Mouse (Mus musculus): ENCODE results near the gene Rpn1. TPM values are rescaled to one million over a fixed set of nuclear protein-coding genes. Genes with fewer than 3 reads are reported as not detected.

The Rpn1 gene
- polyA plus RNA-seq, 1 experiment from 2014 or later = 427 TPM

GRCm38 (mm10) chr6:88068739-88069138 is 15.5 kb upstream of the Rpn1 start:
- H3K9me3 ChIP-seq = no peaks in the 10 kb centered on the region
- H3K27ac ChIP-seq = no peak overlapping the region
- no peak overlapping the region for H3K9ac ChIP-seq
- ATAC-seq (ENCODE audit: low FRiP score, low read depth) = no peak
- no peaks in the 10 kb centered on the region for H3K36me3 ChIP-seq
- no peak overlapping the region for H3K4me3 ChIP-seq
- WGBS = 75% methylated on average over 1 of the region's 1 CpGs
- no peak overlapping the region for H3K4me2 ChIP-seq (replicated peaks)
- H3K27me3 ChIP-seq = no peaks in the 10 kb centered on the region
- no peaks in the 10 kb centered on the region for H3K4me1 ChIP-seq

GRCm38 (mm10) chr6:88070468-88070867 is 13.8 kb upstream of the Rpn1 start:
- Histone ChIP-seq H3K4me1 (no peaks in the 10 kb centered on the region), H3K4me3 (no peak overlapping the region), H3K9me3 (no peaks in the 10 kb centered on the region), H3K27me3 (no peaks in the 10 kb centered on the region), H3K27ac (no peak overlapping the region), H3K4me2 (replicated peaks) (no peak overlapping the region), H3K9ac (no peak overlapping the region), H3K36me3 (no peaks in the 10 kb centered on the region)
- 75% methylated on average over 6 of the region's 6 CpGs for WGBS
- no peak for ATAC-seq (ENCODE audit: low FRiP score, low read depth)

- H3K9me3 ChIP-seq = no peaks in the 10 kb centered on the region
- H3K9ac ChIP-seq = no peak overlapping the region
- no peaks in the 10 kb centered on the region for H3K36me3 ChIP-seq
- no peak overlapping the region for H3K4me2 ChIP-seq (replicated peaks)
- H3K4me1 ChIP-seq = no peaks in the 10 kb centered on the region
- 60% methylated on average over 5 of the region's 5 CpGs for WGBS
- H3K27ac ChIP-seq = no peak overlapping the region
- no peaks in the 10 kb centered on the region for H3K27me3 ChIP-seq
- no peak for ATAC-seq (ENCODE audit: low FRiP score, low read depth)
- no peak overlapping the region for H3K4me3 ChIP-seq
These were observed 13.1 kb upstream of the Rpn1 start for GRCm38 (mm10) chr6:88071216-88071615.

GRCm38 (mm10) chr6:88074752-88075554 is 9.3 kb upstream of the Rpn1 start:
- Histone ChIP-seq H3K4me1 (no peaks in the 10 kb centered on the region), H3K4me2 (replicated peaks) (peak overlapping the region; percentile 71), H3K9ac (peak overlapping the region; percentile 68), H3K27me3 (peaks cover 15% of the 10 kb centered on the region; the same call in 1 of the 2 replicates), H3K27ac (peak overlapping the region; percentile 86), H3K9me3 (no peaks in the 10 kb centered on the region), H3K36me3 (no peaks in the 10 kb centered on the region), H3K4me3 (peak overlapping the region; percentile 47)
- WGBS = 4% methylated on average over 32 of the region's 32 CpGs
- ATAC-seq (ENCODE audit: low FRiP score, low read depth) = peak; percentile 99

- no peak overlapping the region for H3K27ac ChIP-seq
- H3K27me3 ChIP-seq = peaks cover 19% of the 10 kb centered on the region; the same call in 1 of the 2 replicates
- peak overlapping the region; percentile 71; the same call in 1 of the 2 replicates for H3K4me2 ChIP-seq (replicated peaks)
- 83% methylated on average over 1 of the region's 1 CpGs for WGBS
- H3K9me3 ChIP-seq = no peaks in the 10 kb centered on the region
- H3K4me1 ChIP-seq = no peaks in the 10 kb centered on the region
- H3K9ac ChIP-seq = no peak overlapping the region
- H3K36me3 ChIP-seq = no peaks in the 10 kb centered on the region
- H3K4me3 ChIP-seq = no peak overlapping the region
- ATAC-seq (ENCODE audit: low FRiP score, low read depth) = no peak
These were observed 8.2 kb upstream of the Rpn1 start for GRCm38 (mm10) chr6:88075960-88076517.

- ATAC-seq (ENCODE audit: low FRiP score, low read depth) = no peak
- Histone ChIP-seq H3K9me3 (no peaks in the 10 kb centered on the region), H3K4me2 (replicated peaks) (no peak overlapping the region), H3K27ac (no peak overlapping the region), H3K4me3 (no peak overlapping the region), H3K36me3 (peaks cover 2% of the 10 kb centered on the region; the same call in 1 of the 2 replicates), H3K9ac (no peak overlapping the region), H3K27me3 (peaks cover 12% of the 10 kb centered on the region; the same call in 1 of the 2 replicates), H3K4me1 (peaks cover 27% of the 10 kb centered on the region)
- WGBS = 79% methylated on average over 7 of the region's 7 CpGs
These were observed 1.2 kb upstream of the Rpn1 start for GRCm38 (mm10) chr6:88083095-88083494.

- no peak for ATAC-seq (ENCODE audit: low FRiP score, low read depth)
- Histone ChIP-seq H3K4me1 (peaks cover 27% of the 10 kb centered on the region), H3K36me3 (peaks cover 7% of the 10 kb centered on the region), H3K27ac (no peak overlapping the region), H3K4me3 (peak overlapping the region; percentile 98), H3K9me3 (no peaks in the 10 kb centered on the region), H3K27me3 (peaks cover 11% of the 10 kb centered on the region; the same call in 1 of the 2 replicates), H3K9ac (0 out of 2 replicates have a peak overlapping the region, but pooled peaks have one; percentile 40), H3K4me2 (replicated peaks) (peak overlapping the region; percentile 93)
- 65% methylated on average over 3 of the region's 3 CpGs for WGBS
These were observed 610 bp upstream of the Rpn1 start for GRCm38 (mm10) chr6:88083672-88084071.

- no peaks in the 10 kb centered on the region for H3K27me3 ChIP-seq
- H3K9ac ChIP-seq = no peak overlapping the region
- H3K36me3 ChIP-seq = peaks cover 56% of the 10 kb centered on the region
- ATAC-seq (ENCODE audit: low FRiP score, low read depth) = no peak
- no peak overlapping the region for H3K4me3 ChIP-seq
- 69% methylated on average over 1 of the region's 1 CpGs for WGBS
- no peak overlapping the region for H3K4me2 ChIP-seq (replicated peaks)
- peaks cover 23% of the 10 kb centered on the region for H3K4me1 ChIP-seq
- H3K27ac ChIP-seq = no peak overlapping the region
- no peaks in the 10 kb centered on the region for H3K9me3 ChIP-seq
These were observed 4.7 kb downstream of the Rpn1 start for GRCm38 (mm10) chr6:88088971-88089370.

GRCm38 (mm10) chr6:88095377-88095776 is 11.1 kb downstream of the Rpn1 start:
- 89% methylated on average over 7 of the region's 7 CpGs for WGBS
- H3K36me3 ChIP-seq = peaks cover 97% of the 10 kb centered on the region

GRCm38 (mm10) chr6:88102096-88102495 is 17.8 kb downstream of the Rpn1 start:
- 90% methylated on average over 6 of the region's 6 CpGs for WGBS

More at GRCm38 (mm10) chr6:88095377-88095776, 11.1 kb downstream of the Rpn1 start:
- H3K4me1 ChIP-seq = no peaks in the 10 kb centered on the region
- no peak overlapping the region for H3K9ac ChIP-seq
- no peak overlapping the region for H3K4me2 ChIP-seq (replicated peaks)
- no peak overlapping the region for H3K4me3 ChIP-seq
- no peaks in the 10 kb centered on the region for H3K27me3 ChIP-seq
- no peaks in the 10 kb centered on the region for H3K9me3 ChIP-seq
- no peak overlapping the region for H3K27ac ChIP-seq
- no peak for ATAC-seq (ENCODE audit: low FRiP score, low read depth)

GRCm38 (mm10) chr6:88105783-88106611 is 21.7 kb downstream of the Rpn1 start:
- H3K27me3 ChIP-seq = no peaks in the 10 kb centered on the region
- H3K27ac ChIP-seq = peak overlapping the region; percentile 76
- H3K36me3 ChIP-seq = peaks cover 40% of the 10 kb centered on the region
- 9% methylated on average over 32 of the region's 32 CpGs for WGBS
- no peaks in the 10 kb centered on the region for H3K9me3 ChIP-seq
- peak; percentile 90 for ATAC-seq (ENCODE audit: low FRiP score, low read depth)
- peak overlapping the region; percentile 24 for H3K4me3 ChIP-seq
- peak overlapping the region; percentile 58 for H3K4me2 ChIP-seq (replicated peaks)
- peaks cover 13% of the 10 kb centered on the region for H3K4me1 ChIP-seq
- H3K9ac ChIP-seq = peak overlapping the region; percentile 63

More at GRCm38 (mm10) chr6:88102096-88102495, 17.8 kb downstream of the Rpn1 start:
- H3K4me1 ChIP-seq = peaks cover 13% of the 10 kb centered on the region
- no peak overlapping the region for H3K4me3 ChIP-seq
- ATAC-seq (ENCODE audit: low FRiP score, low read depth) = no peak
- H3K9me3 ChIP-seq = no peaks in the 10 kb centered on the region
- no peak overlapping the region for H3K4me2 ChIP-seq (replicated peaks)
- peaks cover 78% of the 10 kb centered on the region for H3K36me3 ChIP-seq
- no peak overlapping the region for H3K9ac ChIP-seq
- H3K27ac ChIP-seq = no peak overlapping the region
- no peaks in the 10 kb centered on the region for H3K27me3 ChIP-seq
